Mouse (Mus musculus): ENCODE data around the gene Gna14.

DNA sequence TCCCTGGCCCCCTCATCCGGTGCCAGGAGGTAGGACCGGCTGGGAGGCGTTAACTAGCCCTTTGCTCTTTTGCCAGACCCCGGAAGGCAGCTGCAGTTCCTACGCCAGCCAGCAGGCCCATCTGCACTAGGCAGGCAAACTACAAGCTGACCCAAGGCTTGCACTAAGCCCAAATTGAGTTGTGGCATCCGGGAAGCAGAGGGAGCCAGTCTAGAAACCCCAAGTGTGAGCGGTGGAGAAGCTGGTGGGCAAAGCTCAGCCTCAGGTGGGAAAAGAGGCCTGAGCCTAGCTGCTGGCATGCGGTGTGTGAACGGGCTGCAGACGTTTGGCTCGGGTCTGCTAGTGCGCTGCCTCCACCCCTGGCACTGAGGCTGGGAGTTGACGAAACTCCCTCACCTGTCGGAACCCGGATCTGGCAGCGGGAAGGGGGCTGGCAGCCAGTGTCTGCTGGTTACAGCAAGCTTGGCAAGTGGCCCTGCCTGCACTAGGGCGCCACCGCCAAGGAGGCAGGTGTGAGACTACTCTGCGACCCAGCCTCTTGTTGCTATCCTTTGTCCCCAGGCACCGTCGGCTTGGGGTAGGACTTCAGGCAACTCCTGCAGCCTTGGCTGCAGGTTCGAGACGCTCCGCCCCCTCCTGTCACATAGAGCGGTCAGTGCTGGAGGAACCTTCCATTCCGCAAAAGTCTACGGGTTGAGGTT, at the start of gene Gna14:
- TF ChIP-seq POLR2A (IDR thresholded peaks at IDR 0.05; ENCODE audit: insufficient read depth, low read length) (no peak), EP300 (IDR thresholded peaks at IDR 0.05; ENCODE audit: insufficient read depth, low read depth, low read length) (no peak)
